Mouse (Mus musculus): Measurements from ENCODE around the gene Igfbp5.

Igfbp5 gene

GRCm38 (mm10) chr1:72839791-72840190 lies 34.9 kb downstream of the Igfbp5 start:
- DNase-seq (ENCODE audit: low spot score): no peak

GRCm38 (mm10) chr1:72839356-72839755 lies 35.3 kb downstream of the Igfbp5 start:
- DNase-seq (ENCODE audit: low spot score): no peak

GRCm38 (mm10) chr1:72833563-72833962 lies 41.1 kb downstream of the Igfbp5 start:
- DNase-seq (ENCODE audit: low spot score): no peak

DNA sequence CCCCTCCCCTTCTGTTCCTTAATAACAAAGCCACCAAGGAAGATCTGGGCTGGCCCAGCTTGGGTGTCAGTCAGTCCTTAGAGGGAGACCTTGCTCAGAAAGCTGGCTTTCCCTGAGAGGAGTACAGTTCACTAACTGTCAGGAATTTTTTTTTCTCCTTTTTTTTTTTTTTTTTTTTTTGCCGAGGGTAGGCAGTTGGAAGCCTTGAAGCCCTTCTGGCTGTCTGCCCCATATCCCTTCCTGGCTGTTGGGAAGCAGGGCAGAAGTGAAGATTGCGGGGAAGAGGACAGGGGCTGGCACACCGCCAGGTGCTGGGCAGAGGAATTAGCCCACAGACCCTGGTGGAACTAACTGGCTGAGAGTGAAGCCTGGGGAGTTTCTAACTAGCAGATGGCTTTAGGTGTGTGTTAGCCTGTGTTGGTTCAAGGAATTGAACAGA lies 42.0 kb downstream of the Igfbp5 start:
- no peak for DNase-seq (ENCODE audit: low spot score)

DNA sequence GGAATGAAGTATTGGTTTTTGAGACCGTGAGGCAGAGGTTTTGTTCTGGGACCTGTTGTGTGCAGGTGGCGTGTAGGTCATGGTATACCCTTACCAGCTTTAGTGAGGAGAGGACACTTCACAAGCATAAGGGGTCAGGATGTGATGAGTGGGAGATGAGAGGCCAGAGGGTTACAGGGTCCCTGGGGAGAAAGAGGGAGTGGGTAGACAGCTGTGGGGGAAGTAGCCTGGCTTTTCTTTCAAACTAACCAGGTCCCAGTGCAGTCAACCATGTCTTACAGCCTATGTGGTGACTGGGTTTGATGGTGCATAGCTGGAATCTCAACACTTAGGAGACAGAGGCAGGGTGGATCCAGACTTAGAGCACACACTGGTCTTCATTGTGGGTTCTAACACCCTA lies 44.2 kb downstream of the Igfbp5 start:
- DNase-seq (ENCODE audit: low spot score): no peak

DNA sequence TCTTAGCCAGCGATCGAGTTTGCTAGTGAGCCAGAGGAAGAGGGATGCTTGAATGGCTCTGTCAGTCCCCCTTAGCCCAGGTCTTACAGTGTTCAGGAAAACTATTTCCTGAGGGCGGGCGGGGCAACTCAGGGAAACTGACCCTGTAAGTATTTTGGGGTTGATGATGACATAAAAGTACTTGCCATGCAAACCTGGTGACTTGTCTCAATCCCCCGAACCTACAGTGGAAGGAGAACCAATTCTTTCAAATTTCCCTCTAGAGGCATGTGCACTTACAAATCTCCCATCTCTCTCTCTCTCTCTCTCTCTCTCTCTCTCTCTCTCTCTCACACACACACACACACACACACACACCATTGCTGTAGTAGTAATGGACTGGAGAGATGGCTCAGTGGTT lies 45.8 kb downstream of the Igfbp5 start:
- DNase-seq (ENCODE audit: low spot score): no peak

DNA sequence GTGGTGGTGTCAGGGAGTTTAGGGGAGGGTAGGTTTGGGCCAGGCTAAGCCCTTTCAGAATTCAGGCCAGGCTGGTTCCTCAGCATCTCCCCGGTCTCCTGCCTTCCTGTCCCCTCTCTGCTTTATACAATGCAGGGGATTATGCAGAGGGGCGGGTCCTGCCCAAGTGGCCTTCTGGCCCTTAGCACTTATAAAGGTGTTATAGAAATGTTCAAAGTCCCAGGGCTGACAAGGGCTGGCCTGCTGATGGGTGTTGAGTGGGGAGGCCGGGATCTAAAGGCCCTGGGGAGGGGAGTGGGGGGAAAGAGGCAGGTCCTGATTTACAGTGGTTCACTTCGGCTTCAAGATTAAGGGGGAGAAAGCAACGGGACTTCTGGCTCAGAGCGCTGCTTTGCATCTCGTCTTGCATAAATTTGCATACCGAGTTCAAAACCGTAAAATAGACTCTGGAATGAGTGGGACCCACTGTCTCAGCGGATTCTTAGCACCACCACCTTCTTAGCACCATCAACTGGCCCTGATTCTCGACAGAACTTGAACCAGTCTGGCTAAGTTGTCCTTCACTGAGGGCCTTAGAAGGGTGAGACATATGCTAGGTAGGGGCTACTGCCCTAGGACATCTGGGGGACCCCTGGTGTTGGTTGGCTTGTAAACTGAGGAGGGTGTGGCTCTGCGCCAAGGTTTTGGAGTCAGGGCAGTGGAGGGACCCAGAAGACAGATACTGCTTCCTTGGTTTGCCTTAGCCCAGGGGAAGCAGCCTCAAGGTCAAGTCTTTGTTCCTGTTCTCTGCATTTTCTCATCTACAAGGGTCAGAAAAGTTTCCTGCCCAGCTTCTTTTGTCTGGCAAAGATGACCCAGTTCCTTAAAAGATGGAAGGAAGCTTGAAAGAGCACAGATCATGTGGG lies 47.0 kb downstream of the Igfbp5 start:
- no peak for DNase-seq (ENCODE audit: low spot score)

DNA sequence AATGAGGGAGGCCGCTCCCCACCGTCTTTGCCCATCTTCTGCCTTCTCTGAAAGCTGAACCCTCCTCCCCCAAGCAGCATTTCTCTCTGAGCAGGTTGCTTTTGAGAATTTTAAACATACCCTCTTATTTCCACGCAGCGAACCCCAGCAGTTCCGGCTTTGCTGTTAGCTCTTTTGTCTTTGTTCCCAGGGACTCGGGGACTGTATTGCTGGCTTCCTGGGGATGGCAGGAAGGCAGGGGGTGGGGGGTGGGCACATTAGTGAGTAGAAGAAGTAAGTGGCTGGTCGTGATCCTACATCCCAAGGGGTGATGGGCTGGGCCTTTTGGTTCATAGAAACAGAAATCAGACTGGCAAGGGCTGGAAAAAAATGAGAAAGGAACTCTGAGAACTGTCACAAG lies 47.8 kb downstream of the Igfbp5 start:
- DNase-seq (ENCODE audit: low spot score): no peak

DNA sequence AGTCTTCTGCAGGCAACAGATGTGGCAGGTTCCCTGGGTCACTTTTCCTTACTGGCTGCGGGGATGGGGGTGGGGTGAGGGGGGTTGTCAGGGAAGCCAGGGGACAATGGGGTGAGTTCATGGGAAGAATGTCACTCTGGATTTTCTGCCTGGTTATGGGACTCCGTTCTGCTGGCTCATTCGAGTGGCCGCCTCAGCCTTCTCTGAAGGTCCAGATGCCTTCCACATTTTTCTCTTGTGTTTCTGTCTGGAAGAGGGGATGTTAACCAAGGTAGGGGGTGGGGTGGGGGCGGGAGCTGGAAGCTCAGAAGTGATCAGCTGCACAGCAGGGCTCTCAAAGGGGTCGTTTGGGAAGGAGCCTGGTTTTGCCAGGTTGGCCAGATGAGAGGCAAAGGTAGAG lies 48.2 kb downstream of the Igfbp5 start:
- no peak for DNase-seq (ENCODE audit: low spot score)

DNA sequence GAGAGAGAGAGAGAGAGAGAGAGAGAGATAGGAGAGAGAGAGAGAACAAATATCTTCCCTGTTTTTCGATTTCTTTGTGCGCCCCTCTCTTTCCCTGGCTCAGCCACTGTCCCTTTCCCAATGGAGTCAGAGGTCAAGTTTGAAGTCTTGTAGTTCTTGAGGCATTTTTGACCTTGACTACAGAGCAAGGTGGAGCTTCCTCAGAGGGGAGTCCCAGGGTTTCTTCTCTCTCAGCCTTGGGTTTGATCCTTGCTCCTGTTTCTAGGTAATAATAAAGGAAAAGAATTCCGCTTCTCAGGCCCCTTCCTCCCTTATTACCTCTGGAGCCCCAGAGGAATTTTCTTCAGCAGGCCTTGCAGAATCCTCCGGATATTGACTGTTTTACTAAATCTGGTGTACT lies 48.8 kb downstream of the Igfbp5 start:
- DNase-seq (ENCODE audit: low spot score): no peak

DNA sequence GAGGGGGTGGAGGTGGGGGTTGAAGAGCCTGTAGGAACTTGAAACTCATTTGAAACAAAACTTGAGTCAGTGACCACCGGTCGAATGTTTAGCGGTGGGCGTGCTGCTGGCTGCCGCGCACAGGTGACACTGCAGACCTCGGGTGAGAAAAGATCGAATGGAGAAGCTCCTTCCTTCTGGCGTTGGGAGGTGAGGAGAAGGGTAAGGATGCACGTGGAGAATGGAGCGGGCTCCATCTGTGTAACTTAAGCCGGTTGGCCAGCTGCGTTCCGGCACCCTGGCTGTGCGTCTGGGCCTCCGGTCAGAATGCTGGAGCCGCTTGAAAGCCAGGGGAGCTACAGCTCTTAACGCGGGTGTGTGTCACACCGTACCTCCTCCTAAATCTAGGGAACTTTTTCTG lies 49.4 kb downstream of the Igfbp5 start:
- no peak for DNase-seq (ENCODE audit: low spot score)

DNA sequence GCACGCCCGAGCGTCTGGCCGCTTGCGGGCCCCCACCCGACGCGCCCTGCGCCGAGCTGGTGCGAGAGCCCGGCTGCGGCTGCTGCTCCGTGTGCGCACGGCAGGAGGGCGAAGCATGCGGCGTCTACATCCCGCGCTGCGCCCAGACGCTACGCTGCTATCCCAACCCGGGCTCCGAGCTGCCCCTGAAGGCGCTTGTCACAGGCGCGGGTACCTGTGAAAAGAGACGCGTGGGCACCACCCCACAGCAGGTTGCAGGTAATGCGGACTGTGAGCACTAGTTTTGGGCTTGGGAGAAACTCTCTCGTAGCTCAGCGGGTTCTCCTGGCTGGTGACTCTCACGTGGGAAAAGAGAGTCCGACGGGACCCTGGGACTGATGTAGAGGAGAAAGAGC lies 50.0 kb downstream of the Igfbp5 start:
- DNase-seq (ENCODE audit: low spot score): no peak

DNA sequence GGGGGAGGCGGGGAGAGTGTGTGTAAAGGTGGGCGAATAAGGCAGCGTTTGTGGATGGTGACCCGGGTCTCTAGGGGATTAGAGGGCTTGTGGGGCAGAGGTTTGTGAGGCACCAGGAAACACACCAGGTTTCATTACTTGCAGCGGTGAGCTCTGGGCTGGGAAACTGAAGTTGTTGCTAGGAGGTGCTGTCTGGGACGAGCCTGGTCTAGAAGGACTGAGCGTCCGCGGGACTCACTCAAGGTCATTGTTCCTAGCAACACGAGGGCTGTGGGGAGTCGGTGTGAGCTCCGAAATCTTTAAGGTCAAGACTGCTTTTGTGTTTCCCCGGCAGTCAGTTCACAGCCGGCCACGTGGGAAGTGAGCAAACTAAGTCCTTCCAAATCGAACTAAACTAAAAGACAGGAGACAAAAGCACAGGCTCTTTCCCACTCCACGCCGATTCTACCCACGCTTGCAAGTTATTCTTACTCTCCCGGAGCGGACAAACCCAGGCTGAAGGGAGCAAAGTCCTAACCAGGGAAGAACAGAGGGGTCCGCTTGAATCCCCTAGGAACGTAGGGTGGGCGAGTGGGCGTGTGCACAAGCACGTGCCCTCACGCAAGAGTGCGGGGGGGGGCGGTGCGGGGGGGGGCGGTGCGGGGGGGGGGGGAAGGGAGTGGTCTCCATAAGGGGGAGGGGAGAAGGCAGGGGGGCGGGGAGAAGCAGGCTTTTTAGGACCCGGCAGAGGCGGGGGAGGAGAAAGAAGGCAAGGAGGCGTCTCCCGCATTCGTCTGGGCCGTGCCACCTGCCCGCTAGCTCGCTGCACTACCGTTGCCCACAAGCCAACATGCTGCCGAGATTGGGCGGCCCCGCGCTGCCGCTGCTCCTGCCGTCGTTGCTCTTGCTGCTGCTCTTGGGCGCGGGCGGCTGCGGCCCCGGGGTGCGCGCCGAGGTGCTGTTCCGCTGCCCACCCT lies 50.7 kb downstream of the Igfbp5 start, which contains the start of gene Igfbp2:
Gene Igfbp2, plus strand, starts transcription at position 753 of the 956 bp plus-strand sequence.
- DNase-seq (ENCODE audit: low spot score): no peak

- no peak for DNase-seq (ENCODE audit: low spot score)
These were observed 51.8 kb downstream of the Igfbp5 start for GRCm38 (mm10) chr1:72822893-72823292.

- no peak for DNase-seq (ENCODE audit: low spot score)
These were observed 54.7 kb downstream of the Igfbp5 start for GRCm38 (mm10) chr1:72819995-72820394.

GRCm38 (mm10) chr1:72815616-72816015 lies 59.1 kb downstream of the Igfbp5 start:
- no peak for DNase-seq (ENCODE audit: low spot score)

- no peak for DNase-seq (ENCODE audit: low spot score)
These were observed 59.5 kb downstream of the Igfbp5 start for GRCm38 (mm10) chr1:72815184-72815583.

DNA sequence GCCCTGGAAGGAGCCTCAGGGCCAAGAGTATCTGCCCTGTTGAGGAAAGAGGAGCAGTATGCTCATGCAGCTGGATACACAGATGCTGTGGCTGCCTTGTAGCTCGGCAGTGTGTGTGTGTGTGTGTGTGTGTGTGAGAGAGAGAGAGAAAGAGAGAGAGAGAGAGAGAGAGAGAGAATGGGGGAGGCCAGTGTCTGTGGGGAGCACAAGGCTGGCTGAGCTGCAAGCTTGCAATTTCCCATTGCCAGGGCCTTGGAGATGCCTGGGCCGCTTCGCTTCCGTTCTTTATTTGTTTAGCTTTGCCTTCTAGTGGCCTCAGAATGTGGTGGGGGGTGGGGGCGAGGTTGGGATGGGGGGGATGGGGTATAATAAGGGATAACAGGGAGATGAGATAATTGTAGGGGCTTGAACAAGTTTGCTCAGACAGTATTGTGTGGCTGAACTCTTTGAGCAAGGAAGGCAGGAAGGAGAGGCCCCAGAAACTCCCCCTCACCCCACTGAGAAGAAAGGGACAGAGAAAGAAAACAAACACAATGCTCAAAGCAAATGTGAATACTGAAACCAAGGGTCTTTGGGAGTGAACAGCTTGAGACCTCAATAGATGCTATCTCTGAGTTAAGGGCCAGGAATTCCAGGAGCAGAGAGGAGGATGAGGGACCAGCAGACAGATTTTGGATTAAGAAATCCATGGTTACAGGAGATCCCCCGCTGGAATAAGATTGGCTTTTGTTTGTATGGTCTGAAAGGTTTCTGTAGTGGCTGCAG lies 60.9 kb downstream of the Igfbp5 start:
- DNase-seq (ENCODE audit: low spot score): no peak

DNA sequence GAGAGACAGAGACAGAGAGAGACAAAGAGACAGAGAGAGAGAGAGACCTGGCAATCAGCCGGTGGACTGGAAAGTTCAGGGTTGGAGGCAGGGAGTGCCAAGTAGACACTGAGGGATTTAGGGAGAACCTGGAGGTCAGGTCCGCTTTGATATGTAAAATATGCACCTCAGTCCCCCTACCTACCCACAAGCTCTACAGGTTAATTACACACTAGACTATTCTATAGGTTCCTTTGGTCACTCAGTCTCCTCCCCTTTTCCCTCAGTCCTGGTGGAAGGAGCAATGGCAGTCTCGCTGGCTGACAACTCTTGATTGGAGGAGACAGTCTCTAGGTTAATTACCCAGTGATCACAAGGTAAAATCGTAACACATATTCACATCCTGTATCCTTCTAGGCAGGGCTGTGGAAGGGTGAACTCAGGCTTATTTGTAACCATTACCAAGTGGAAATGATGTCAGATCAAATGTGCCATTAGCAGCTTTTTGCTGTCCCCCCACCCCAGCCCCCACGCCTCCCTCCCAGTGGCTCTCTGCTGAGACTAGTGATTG lies 61.5 kb downstream of the Igfbp5 start:
- no peak for DNase-seq (ENCODE audit: low spot score)

GRCm38 (mm10) chr1:72811061-72811460 lies 63.6 kb downstream of the Igfbp5 start:
- no peak for DNase-seq (ENCODE audit: low spot score)

GRCm38 (mm10) chr1:72809951-72810675 lies 64.6 kb downstream of the Igfbp5 start:
- DNase-seq (ENCODE audit: low spot score): no peak

All from c-Kit-positive CD71-positive TER-119-positive erythroid progenitor cells, embryonic 14.5 days (primary cell).